Mouse (Mus musculus) limb, embryonic 11.5 days (tissue): Measurements from ENCODE around the gene Asic2. TPM values are rescaled to one million over a fixed set of nuclear protein-coding genes. Genes with fewer than 3 reads are reported as not detected.

Experiments
- ATAC-seq: fragments of 200-750 bp; cut with Nextera tagmentation; 2 replicates; pipeline ENCODE4 v1.8.0; 2017; ENCODE audit warnings: low read depth; ENCODE audit not compliant: insufficient number of reproducible peaks, low FRiP score, low TSS enrichment
- DNase-seq: peaks from one replicate; pipeline ENCODE4 v3.0.0-alpha.2; 2015; ENCODE audit warnings: low spot score
- H3K27ac ChIP-seq: fragments of 300-500 bp; sonication (generic); replicated peaks from 2 replicates; pipeline ENCODE4 v1.5.1; 2014; ENCODE audit warnings: low read depth, mild to moderate bottlenecking, low read length
- H3K27me3 ChIP-seq: fragments of 300-500 bp; sonication (generic); 2 replicates; pipeline ENCODE4 v1.6.1; 2014; ENCODE audit warnings: mild to moderate bottlenecking, low read length, mixed read lengths; ENCODE audit not compliant: control insufficient read depth, insufficient read depth
- H3K36me3 ChIP-seq: fragments of 300-500 bp; sonication (generic); 2 replicates; pipeline ENCODE4 v1.6.1; 2014; ENCODE audit warnings: mild to moderate bottlenecking, low read length, moderate library complexity, mixed read lengths; ENCODE audit not compliant: control insufficient read depth, insufficient read depth
- H3K4me1 ChIP-seq: fragments of 300-500 bp; sonication (generic); 2 replicates; pipeline ENCODE4 v1.6.1; 2014; ENCODE audit warnings: low read length, mixed read lengths; ENCODE audit not compliant: control insufficient read depth, insufficient read depth
- H3K4me2 ChIP-seq: fragments of 300-500 bp; sonication (generic); 2 replicates; pipeline ENCODE4 v1.6.1; 2014; ENCODE audit warnings: low read depth, mild to moderate bottlenecking, moderate library complexity; ENCODE audit not compliant: severe bottlenecking
- H3K4me3 ChIP-seq: fragments of 300-500 bp; sonication (generic); 2 replicates; pipeline ENCODE4 v1.5.1; 2014; ENCODE audit warnings: low read depth, low read length
- H3K9ac ChIP-seq: fragments of 300-500 bp; sonication (generic); 2 replicates; pipeline ENCODE4 v1.6.1; 2014; ENCODE audit warnings: mild to moderate bottlenecking, low read length
- H3K9me3 ChIP-seq: fragments of 300-500 bp; sonication (generic); 2 replicates; pipeline ENCODE4 v1.6.1; 2016; ENCODE audit warnings: low read length; ENCODE audit not compliant: control insufficient read depth
- WGBS: fragments of 180-500 bp; shearing (Covaris S2); extraction: QIAGEN DNeasy Blood & Tissue Kit; methylation state at CpG from one replicate; pipeline ENCODE4 v1.1.7; 2014; 5-methylcytosine and 5-hydroxymethylcytosine counted together
- polyA plus RNA-seq: library from polyadenylated mRNA; unstranded; fragments of >200 nt; fragmentation: Nextera tagmentation; extraction: Ambion mirVana; gene quantifications from 2 replicates; pipeline ENCODE4 v1.2.1, GENCODE M21; 2014

The Asic2 gene
- polyA plus RNA-seq, 1 experiment from 2014 or later = 0.27 TPM

- H3K27me3 ChIP-seq = no peaks in the 10 kb centered on the region
- no peak overlapping the region for H3K9ac ChIP-seq
- H3K27ac ChIP-seq = no peak overlapping the region
- H3K4me1 ChIP-seq = no peaks in the 10 kb centered on the region; the same call in 1 of the 2 replicates
- DNase-seq = no peak
- no peak overlapping the region for H3K4me3 ChIP-seq
- H3K36me3 ChIP-seq = no peaks in the 10 kb centered on the region
- no peaks in the 10 kb centered on the region for H3K9me3 ChIP-seq
- H3K4me2 ChIP-seq = no peak overlapping the region
- 91% methylated on average over 6 of the region's 6 CpGs for WGBS
- ATAC-seq = no peak
Measured at GRCm38 (mm10) chr11:81189103-81189502, 779.2 kb downstream of the Asic2 start.

GRCm38 (mm10) chr11:81187851-81188250, 780.4 kb downstream of the Asic2 start:
- Histone ChIP-seq H3K4me2 (no peak overlapping the region), H3K9ac (no peak overlapping the region), H3K4me1 (no peaks in the 10 kb centered on the region; the same call in 1 of the 2 replicates), H3K27me3 (no peaks in the 10 kb centered on the region), H3K9me3 (no peaks in the 10 kb centered on the region), H3K36me3 (no peaks in the 10 kb centered on the region), H3K27ac (no peak overlapping the region), H3K4me3 (no peak overlapping the region)
- ATAC-seq (no peak), DNase-seq (no peak)
- WGBS = 92% methylated on average over 3 of the region's 3 CpGs

- H3K27ac ChIP-seq = no peak overlapping the region
- ATAC-seq (no peak), DNase-seq (no peak)
- H3K4me3 ChIP-seq = no peak overlapping the region
- H3K9ac ChIP-seq = no peak overlapping the region
- WGBS = 62% methylated on average over 7 of the region's 7 CpGs
- no peaks in the 10 kb centered on the region for H3K9me3 ChIP-seq
- H3K36me3 ChIP-seq = no peaks in the 10 kb centered on the region
- H3K4me1 ChIP-seq = no peaks in the 10 kb centered on the region; the same call in 1 of the 2 replicates
- no peak overlapping the region for H3K4me2 ChIP-seq
- H3K27me3 ChIP-seq = no peaks in the 10 kb centered on the region
Measured at GRCm38 (mm10) chr11:81184721-81185120, 783.5 kb downstream of the Asic2 start.

GRCm38 (mm10) chr11:81164890-81165289, 803.4 kb downstream of the Asic2 start:
- ATAC-seq (no peak), DNase-seq (no peak)
- WGBS = 87% methylated on average over 2 of the region's 2 CpGs

GRCm38 (mm10) chr11:81163056-81163455, 805.2 kb downstream of the Asic2 start:
- Histone ChIP-seq H3K9ac (no peak overlapping the region), H3K27me3 (no peaks in the 10 kb centered on the region), H3K27ac (no peak overlapping the region), H3K4me2 (no peak overlapping the region), H3K9me3 (no peaks in the 10 kb centered on the region), H3K4me3 (no peak overlapping the region), H3K36me3 (no peaks in the 10 kb centered on the region), H3K4me1 (no peaks in the 10 kb centered on the region)
- WGBS = 54% methylated on average over 4 of the region's 4 CpGs
- no peak for ATAC-seq
- DNase-seq = no peak

More at GRCm38 (mm10) chr11:81164890-81165289, 803.4 kb downstream of the Asic2 start:
- H3K27ac ChIP-seq = no peak overlapping the region
- H3K36me3 ChIP-seq = no peaks in the 10 kb centered on the region
- H3K4me2 ChIP-seq = no peak overlapping the region
- H3K9ac ChIP-seq = no peak overlapping the region
- no peaks in the 10 kb centered on the region for H3K4me1 ChIP-seq
- no peaks in the 10 kb centered on the region for H3K27me3 ChIP-seq
- no peak overlapping the region for H3K4me3 ChIP-seq
- no peaks in the 10 kb centered on the region for H3K9me3 ChIP-seq

- 17% methylated on average over 13 of the region's 13 CpGs for WGBS
- 0 out of 2 replicates have a peak, but pooled peaks have one; percentile 21 for ATAC-seq
- Histone ChIP-seq H3K9me3 (no peaks in the 10 kb centered on the region), H3K4me2 (peak overlapping the region; percentile 92), H3K36me3 (no peaks in the 10 kb centered on the region), H3K27me3 (peaks cover 32% of the 10 kb centered on the region), H3K4me1 (peaks cover 16% of the 10 kb centered on the region), H3K4me3 (peak overlapping the region; percentile 36; the same call in 1 of the 2 replicates), H3K9ac (no peak overlapping the region), H3K27ac (no peak overlapping the region)
- peak; percentile 27 for DNase-seq
Measured at GRCm38 (mm10) chr11:81153841-81154240, 814.4 kb downstream of the Asic2 start.

GRCm38 (mm10) chr11:81153161-81153840, 815.0 kb downstream of the Asic2 start:
- no peaks in the 10 kb centered on the region for H3K36me3 ChIP-seq
- peaks cover 32% of the 10 kb centered on the region for H3K27me3 ChIP-seq
- H3K9me3 ChIP-seq = no peaks in the 10 kb centered on the region
- H3K4me1 ChIP-seq = peaks cover 17% of the 10 kb centered on the region
- H3K4me2 ChIP-seq = peak overlapping the region; percentile 92
- no peak overlapping the region for H3K9ac ChIP-seq
- DNase-seq = peak; percentile 65
- peak; percentile 54; the same call in 1 of the 2 replicates for ATAC-seq
- H3K27ac ChIP-seq = no peak overlapping the region
- WGBS = under 1% methylated on average over 56 of the region's 57 CpGs
- H3K4me3 ChIP-seq = peak overlapping the region; percentile 36

- no peaks in the 10 kb centered on the region for H3K36me3 ChIP-seq
- under 1% methylated on average over 29 of the region's 55 CpGs for WGBS
- H3K4me1 ChIP-seq = peaks cover 19% of the 10 kb centered on the region
- H3K4me3 ChIP-seq = peak overlapping the region; percentile 36
- H3K9me3 ChIP-seq = no peaks in the 10 kb centered on the region
- H3K27ac ChIP-seq = no peak overlapping the region
- peaks cover 32% of the 10 kb centered on the region for H3K27me3 ChIP-seq
- ATAC-seq = peak; percentile 44; the same call in 1 of the 2 replicates
- peak; percentile 76 for DNase-seq
- H3K4me2 ChIP-seq = peak overlapping the region; percentile 92
- peak overlapping the region; percentile 37; the same call in 1 of the 2 replicates for H3K9ac ChIP-seq
Measured at GRCm38 (mm10) chr11:81152460-81153160, 815.6 kb downstream of the Asic2 start.
